Mouse (Mus musculus) cerebellum, adult 2 months (tissue): ENCODE measurements at regions not wholly inside any gene's neighbourhood (a gene's known extent, or its start where the extent isn't known, plus 50 kb on each side); places are given as distances from the start of the nearest gene placed in this dataset.

ENCODE experiments used
- DNase-seq, 2 experiments: peaks; one replicate each; pipeline ENCODE4 v3.0.0; 2021
- H3K27ac ChIP-seq: fragments of 200-500 bp; 2 replicates; pipeline ENCODE4 v1.5.1; 2012; ENCODE audit warnings: low read length, control low read depth, inconsistent platforms; ENCODE audit not compliant: insufficient read depth
- H3K27me3 ChIP-seq: fragments of 200-500 bp; 2 replicates; pipeline ENCODE4 v1.6.1; 2012; ENCODE audit warnings: inconsistent platforms, mild to moderate bottlenecking, low read length, moderate library complexity; ENCODE audit not compliant: control insufficient read depth, insufficient read depth
- H3K4me1 ChIP-seq: fragments of 200-500 bp; 2 replicates; pipeline ENCODE4 v1.6.1; 2011; ENCODE audit warnings: low read length; ENCODE audit not compliant: control insufficient read depth, insufficient read depth
- H3K4me3 ChIP-seq: fragments of 200-500 bp; replicated peaks from 2 replicates; pipeline ENCODE3; 2011; ENCODE audit warnings: mild to moderate bottlenecking, low read depth, low read length, control low read depth; ENCODE audit not compliant: insufficient read depth
- CTCF ChIP-seq: fragments of 200-500 bp; IDR thresholded peaks from 2 replicates; pipeline ENCODE4 v1.5.1; 2011; ENCODE audit warnings: low read depth, mild to moderate bottlenecking, control low read depth, low read length, moderate library complexity, borderline replicate concordance; ENCODE audit not compliant: insufficient read depth
- POLR2A ChIP-seq: fragments of 200-500 bp; IDR thresholded peaks from 2 replicates; pipeline ENCODE4 v1.6.1; 2011; ENCODE audit warnings: low read length, control low read depth, borderline replicate concordance; ENCODE audit not compliant: insufficient read depth
- WGBS: fragments of 180-500 bp; shearing (Covaris S2); methylation state at CpG from one replicate; pipeline ENCODE4 v1.1.7; 2018; 5-methylcytosine and 5-hydroxymethylcytosine counted together

- no peak for DNase-seq
- H3K4me1 ChIP-seq, result no peaks in the 10 kb centered on the region
- H3K27me3 ChIP-seq, result no peaks in the 10 kb centered on the region
- WGBS, result 27% methylated on average over 4 of the region's 4 CpGs
- TF ChIP-seq CTCF (no peak), POLR2A (no peak)
- no peak overlapping the region for H3K27ac ChIP-seq
- H3K4me3 ChIP-seq, result no peak overlapping the region
Measured at GRCm38 (mm10) chr4:55938383-55938782, 406.1 kb upstream of the Klf4 start.

- Histone ChIP-seq H3K4me3 (no peak overlapping the region), H3K4me1 (no peaks in the 10 kb centered on the region), H3K27ac (no peak overlapping the region), H3K27me3 (no peaks in the 10 kb centered on the region)
- TF ChIP-seq POLR2A (no peak), CTCF (no peak)
- 85% methylated on average over 1 of the region's 1 CpGs for WGBS
- DNase-seq, result no peak
Measured at GRCm38 (mm10) chr4:55937833-55938232, 405.6 kb upstream of the Klf4 start.

GRCm38 (mm10) chr4:55929141-55929782 is 397.0 kb upstream of the Klf4 start:
- 30% methylated on average over 11 of the region's 11 CpGs for WGBS
- no peak for DNase-seq

GRCm38 (mm10) chr4:55928670-55929069 is 396.4 kb upstream of the Klf4 start:
- DNase-seq, result peak in 1 of 2 experiments; percentile 3
- 34% methylated on average over 11 of the region's 11 CpGs for WGBS
- H3K4me1 ChIP-seq, result peaks cover 2% of the 10 kb centered on the region; the same call in 1 of the 2 replicates
- no peak overlapping the region for H3K27ac ChIP-seq
- H3K27me3 ChIP-seq, result no peaks in the 10 kb centered on the region; the same call in 1 of the 2 replicates
- TF ChIP-seq CTCF (no peak), POLR2A (no peak)
- no peak overlapping the region for H3K4me3 ChIP-seq

More at GRCm38 (mm10) chr4:55929141-55929782, 397.0 kb upstream of the Klf4 start:
- Histone ChIP-seq H3K4me3 (no peak overlapping the region), H3K4me1 (peaks cover 2% of the 10 kb centered on the region; the same call in 1 of the 2 replicates), H3K27ac (no peak overlapping the region), H3K27me3 (no peaks in the 10 kb centered on the region; the same call in 1 of the 2 replicates)
- TF ChIP-seq POLR2A (no peak), CTCF (no peak)

- no peak for DNase-seq
- WGBS, result 76% methylated on average over 6 of the region's 6 CpGs
- Histone ChIP-seq H3K27ac (no peak overlapping the region), H3K4me3 (no peak overlapping the region), H3K4me1 (peaks cover 2% of the 10 kb centered on the region; the same call in 1 of the 2 replicates), H3K27me3 (no peaks in the 10 kb centered on the region; the same call in 1 of the 2 replicates)
- TF ChIP-seq CTCF (no peak), POLR2A (no peak)
Measured at GRCm38 (mm10) chr4:55928196-55928595, 395.9 kb upstream of the Klf4 start.

GRCm38 (mm10) chr4:55927391-55927790 is 395.1 kb upstream of the Klf4 start:
- no peaks in the 10 kb centered on the region; the same call in 1 of the 2 replicates for H3K27me3 ChIP-seq
- WGBS, result 95% methylated on average over 4 of the region's 4 CpGs
- H3K27ac ChIP-seq, result no peak overlapping the region
- TF ChIP-seq CTCF, result no peak
- TF ChIP-seq POLR2A, result no peak
- peaks cover 2% of the 10 kb centered on the region; the same call in 1 of the 2 replicates for H3K4me1 ChIP-seq
- no peak overlapping the region for H3K4me3 ChIP-seq
- DNase-seq, result no peak

- WGBS, result 83% methylated on average over 3 of the region's 3 CpGs
- Histone ChIP-seq H3K4me3 (no peak overlapping the region), H3K27me3 (no peaks in the 10 kb centered on the region; the same call in 1 of the 2 replicates), H3K4me1 (peaks cover 2% of the 10 kb centered on the region; the same call in 1 of the 2 replicates), H3K27ac (no peak overlapping the region)
- no peak for TF ChIP-seq POLR2A
- TF ChIP-seq CTCF, result no peak
- no peak for DNase-seq
Measured at GRCm38 (mm10) chr4:55924974-55925373, 392.7 kb upstream of the Klf4 start.

GRCm38 (mm10) chr4:55921217-55921616 is 389.0 kb upstream of the Klf4 start:
- DNase-seq, result no peak
- H3K27ac ChIP-seq, result no peak overlapping the region
- TF ChIP-seq POLR2A (no peak), CTCF (no peak)
- H3K4me1 ChIP-seq, result no peaks in the 10 kb centered on the region
- 77% methylated on average over 4 of the region's 4 CpGs for WGBS
- H3K4me3 ChIP-seq, result no peak overlapping the region
- no peaks in the 10 kb centered on the region; the same call in 1 of the 2 replicates for H3K27me3 ChIP-seq
